Mouse (Mus musculus): Measurements from ENCODE around the gene Slc35b4.

The Slc35b4 gene

DNA sequence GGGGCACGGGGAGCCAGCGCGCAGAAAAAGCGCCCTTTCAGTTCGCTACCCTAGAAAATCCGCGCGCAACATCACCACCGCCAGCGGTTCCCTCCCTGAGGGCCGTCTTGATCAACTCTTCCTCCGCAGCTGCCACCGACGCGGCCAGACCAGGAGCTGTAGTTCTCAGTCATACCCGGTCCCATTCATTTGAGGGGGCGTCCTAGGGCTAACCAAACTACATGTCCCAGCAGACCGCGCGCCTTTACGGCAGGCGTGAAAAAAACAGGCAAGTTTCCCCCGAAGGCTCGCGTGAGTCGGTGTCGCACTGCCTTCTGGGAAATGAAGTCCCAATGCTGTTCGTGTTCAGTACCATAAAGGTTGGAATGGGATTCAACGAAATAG, at the start of gene Slc35b4:
Slc35b4 (minus strand) TSS at position 248 of the 384 bp plus-strand sequence.
- in situ Hi-C loops (cut with MboI; ENCODE audit: unreplicated experiment in 2 of 2), result loop anchor here in 1 of 2 experiments (10.0 to 25.0 kb wide), 2 partner anchors 790 to 1112 kb away; partner anchors contain the start of gene Chchd3

DNA sequence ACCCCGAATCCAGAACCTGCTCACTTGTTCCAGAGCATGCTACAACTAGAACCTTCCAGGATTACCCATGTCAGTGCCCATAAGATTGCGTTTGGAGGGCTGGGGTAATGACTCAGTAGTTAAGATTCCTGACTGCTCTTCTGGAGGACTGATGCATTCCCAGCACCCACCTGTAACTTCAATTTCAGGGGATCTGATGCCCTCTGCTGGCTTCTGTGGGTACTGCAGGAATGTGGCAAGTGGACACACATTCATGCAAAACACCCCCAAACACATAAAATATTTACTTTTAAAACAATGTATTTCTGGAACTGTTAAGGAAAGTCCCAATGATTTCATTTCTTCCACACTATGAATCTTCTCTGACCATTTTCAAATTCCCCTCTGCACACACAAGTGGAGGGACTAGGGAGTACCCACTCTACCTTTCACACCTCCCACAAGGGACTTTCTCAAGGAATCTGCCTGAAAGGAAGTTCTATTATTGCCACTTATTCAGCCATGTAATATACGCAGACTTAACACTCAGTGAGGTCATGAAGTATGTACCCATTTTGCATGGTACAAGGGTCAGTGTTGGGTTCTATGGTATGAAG, 48.2 kb upstream of the Slc35b4 start:
- in situ Hi-C loops (cut with MboI; ENCODE audit: unreplicated experiment in 2 of 2), result no loop called here

DNA sequence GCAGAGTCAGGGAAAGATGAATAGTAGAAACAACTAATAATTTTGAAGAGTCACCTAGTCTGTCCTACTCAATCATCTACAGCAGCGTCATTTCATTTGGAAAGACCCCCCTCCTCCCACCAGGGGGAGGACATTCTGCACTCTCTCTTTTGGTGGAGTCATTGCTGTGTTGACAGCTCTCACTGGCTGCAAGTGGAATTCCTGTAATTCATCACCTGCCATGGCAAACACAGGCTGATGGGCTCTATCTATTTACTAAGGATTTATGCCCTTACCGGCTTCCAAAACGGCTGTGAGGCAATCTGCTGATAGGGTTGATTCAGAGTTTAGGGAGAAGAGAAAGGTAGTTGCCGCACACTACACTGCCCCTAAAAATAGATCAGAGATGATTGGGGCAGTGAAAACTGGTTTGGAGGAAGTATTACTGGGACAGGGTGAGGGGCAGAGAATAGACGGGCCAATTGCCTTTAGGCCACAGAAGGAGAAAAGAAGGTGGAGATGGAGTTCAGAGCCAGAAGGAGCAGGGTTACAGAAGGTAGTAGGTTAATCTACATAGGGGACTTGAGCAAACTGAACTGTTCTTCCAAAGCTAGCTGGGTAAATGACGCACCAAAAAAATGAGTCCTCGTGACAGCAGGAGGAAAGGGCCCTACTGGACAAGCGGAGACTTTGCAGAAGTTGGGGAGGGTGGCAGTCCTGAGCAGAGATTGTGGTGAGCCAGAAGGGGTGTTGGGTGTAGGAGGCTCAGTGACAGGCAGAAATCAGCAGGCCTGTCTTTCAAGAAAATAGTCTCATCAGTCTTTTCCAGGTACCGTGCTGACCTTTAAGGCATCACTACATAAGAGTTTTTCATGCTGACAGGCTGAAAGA, 39.8 kb upstream of the Slc35b4 start:
- in situ Hi-C loops (cut with MboI; ENCODE audit: unreplicated experiment in 2 of 2), result loop anchor here (25.0 kb wide), 2 partner anchors 1879 to 1904 kb away; no protein-coding TSS in a partner anchor

DNA sequence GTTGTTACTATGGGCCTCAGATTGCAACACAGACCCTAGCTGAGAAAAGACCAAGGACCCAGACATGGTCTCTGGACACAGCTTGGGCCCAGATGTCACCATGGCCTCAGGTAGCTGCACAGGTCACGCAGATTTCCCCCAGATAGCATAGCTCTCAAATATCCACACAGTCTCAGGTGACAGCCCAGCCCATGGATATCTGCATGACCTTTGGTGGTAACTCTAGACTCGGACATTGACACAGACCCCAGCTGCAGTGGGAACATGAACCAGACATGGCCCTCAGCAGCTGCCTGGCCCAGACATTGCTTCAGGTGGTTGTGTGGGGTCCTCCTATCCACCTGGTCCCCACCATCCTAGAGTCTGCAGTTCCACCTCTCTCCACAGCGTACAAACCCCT, 28.8 kb upstream of the Slc35b4 start:
- in situ Hi-C loops (cut with MboI; ENCODE audit: unreplicated experiment in 2 of 2), result loop anchor here (25.0 kb wide), 2 partner anchors 1868 to 1893 kb away; no protein-coding TSS in a partner anchor

DNA sequence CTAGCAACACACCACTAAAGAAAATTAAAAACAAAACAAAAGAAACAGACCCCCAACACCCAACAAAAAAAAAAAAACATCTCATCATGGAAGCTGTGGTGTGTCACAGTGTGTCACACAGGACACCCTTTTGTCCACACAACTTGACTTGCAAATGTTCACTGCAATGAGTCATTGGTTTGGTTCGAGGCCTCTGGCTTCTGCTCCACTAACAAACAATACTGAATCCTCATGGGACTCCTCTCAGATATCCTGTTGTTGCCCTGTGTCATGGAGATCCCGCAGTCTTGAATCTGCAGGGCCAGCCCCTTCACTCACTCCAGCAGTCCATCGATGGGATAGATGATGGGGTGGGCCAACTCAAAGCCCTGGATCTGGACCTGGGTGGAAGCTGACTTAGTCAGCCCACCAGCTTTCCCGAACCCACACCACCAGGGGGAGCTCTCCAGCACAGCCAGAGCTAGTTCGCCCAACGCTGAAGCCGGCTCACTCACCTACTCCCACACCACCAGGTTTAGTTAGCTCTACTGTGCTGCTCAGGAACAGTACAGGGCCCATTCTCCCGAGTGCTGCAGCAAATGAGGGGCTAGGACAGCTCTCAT, 28.2 kb upstream of the Slc35b4 start:
- in situ Hi-C loops (cut with MboI; ENCODE audit: unreplicated experiment in 2 of 2), result loop anchor here (25.0 kb wide), 2 partner anchors 1868 to 1893 kb away; no protein-coding TSS in a partner anchor

DNA sequence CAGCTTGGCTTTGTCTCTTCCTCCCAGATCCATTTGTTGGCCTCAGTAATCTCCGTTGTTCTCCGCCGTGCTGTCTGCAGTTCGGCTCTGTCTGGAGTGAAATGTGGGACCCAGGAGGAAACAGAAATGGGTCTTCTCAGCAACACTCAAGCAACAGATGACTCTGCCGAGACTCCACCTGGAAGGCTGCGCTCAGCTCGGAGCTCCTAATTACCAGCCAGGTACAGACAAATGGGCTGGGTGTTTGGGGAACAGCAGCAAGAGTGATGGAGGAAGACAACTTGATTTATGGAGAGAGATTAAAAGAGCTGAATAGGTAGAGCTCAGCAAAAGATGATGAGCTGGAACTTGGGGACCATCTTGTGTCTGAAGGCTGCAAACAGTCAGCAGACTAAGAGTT, 26.6 kb upstream of the Slc35b4 start:
- in situ Hi-C loops (cut with MboI; ENCODE audit: unreplicated experiment in 2 of 2), result loop anchor here (25.0 kb wide), 2 partner anchors 1866 to 1891 kb away; no protein-coding TSS in a partner anchor

DNA sequence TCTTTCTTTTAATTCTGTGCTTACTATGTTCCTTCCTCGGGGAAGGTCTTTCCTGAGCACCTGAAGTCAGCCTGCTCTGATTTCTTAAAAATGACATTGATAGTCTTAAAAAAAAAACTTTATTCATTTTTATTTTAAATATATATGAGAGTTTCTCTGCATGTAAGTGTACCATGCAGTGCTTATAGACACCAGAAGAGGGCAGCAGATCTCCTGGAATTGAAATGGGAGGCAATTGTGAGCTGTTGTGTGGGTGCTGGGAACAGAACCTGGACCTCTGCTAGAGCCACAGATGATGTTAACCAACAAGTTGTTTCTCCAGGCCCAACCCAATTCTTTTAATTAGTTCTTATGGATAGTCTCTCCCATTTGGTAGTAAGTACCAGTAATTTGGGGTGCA, 18.1 kb upstream of the Slc35b4 start:
- in situ Hi-C loops (cut with MboI; ENCODE audit: unreplicated experiment in 2 of 2), result loop anchor here in 1 of 2 experiments (10.0 to 25.0 kb wide), 2 partner anchors 120 to 808 kb away; no protein-coding TSS in a partner anchor

DNA sequence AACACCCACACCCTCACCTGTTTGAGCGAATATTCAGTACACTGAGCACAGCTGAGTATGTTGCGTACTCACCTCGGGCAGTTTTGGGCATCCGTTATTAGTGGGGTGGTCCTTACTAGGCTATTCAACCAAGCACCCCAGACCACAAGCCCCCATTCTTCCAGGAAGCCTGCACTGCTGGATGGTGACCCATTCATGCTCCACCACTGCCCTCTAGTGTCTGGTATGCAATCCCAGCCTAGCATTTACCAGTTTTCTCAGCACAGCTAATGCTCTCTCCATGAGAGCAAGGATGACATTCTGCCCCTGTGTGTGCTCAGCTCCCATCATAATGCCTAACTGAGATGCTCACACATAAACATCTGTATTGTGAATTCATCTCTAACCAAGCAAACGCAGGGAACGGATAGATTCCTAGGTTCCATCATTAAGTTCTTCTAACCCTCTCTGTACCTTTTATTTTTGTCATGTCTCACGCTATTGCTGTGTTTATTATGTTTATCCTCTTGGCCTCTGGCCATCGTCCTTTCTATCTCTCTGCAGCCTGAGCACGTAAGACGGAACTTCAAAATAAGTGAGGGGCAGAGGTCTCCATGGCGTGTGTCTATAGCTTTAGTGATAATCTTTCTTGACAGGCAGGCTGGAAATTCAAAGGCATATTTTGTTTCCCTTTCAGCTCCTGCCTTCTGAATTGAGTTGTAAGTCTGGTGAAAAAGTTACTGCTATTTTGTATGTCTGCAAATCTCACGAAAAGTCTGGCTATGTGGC, 17.0 kb upstream of the Slc35b4 start:
- in situ Hi-C loops (cut with MboI; ENCODE audit: unreplicated experiment in 2 of 2), result loop anchor here in 1 of 2 experiments (10.0 to 25.0 kb wide), 2 partner anchors 119 to 807 kb away; no protein-coding TSS in a partner anchor

DNA sequence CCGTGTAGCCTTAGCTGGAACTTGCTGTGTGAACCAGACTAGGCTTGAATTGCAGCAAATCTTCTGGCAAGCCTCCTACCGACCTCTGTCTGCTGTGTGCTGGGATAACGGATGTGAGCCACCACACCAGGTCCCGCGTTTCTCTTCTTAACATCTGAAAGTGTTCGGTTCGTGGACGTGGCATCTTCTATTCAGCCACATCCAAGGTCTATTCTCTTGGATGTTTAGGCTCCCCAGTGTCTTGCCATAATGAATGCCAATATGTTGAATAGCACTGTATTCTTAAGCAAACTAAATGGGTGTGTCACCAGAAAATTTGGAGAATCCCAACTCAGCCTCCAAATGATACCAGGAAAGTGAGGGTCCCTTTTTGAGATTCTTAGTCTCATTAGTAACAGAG, 14.5 kb upstream of the Slc35b4 start:
- in situ Hi-C loops (cut with MboI; ENCODE audit: unreplicated experiment in 2 of 2), result loop anchor here in 1 of 2 experiments (10.0 to 25.0 kb wide), 2 partner anchors 117 to 804 kb away; no protein-coding TSS in a partner anchor

DNA sequence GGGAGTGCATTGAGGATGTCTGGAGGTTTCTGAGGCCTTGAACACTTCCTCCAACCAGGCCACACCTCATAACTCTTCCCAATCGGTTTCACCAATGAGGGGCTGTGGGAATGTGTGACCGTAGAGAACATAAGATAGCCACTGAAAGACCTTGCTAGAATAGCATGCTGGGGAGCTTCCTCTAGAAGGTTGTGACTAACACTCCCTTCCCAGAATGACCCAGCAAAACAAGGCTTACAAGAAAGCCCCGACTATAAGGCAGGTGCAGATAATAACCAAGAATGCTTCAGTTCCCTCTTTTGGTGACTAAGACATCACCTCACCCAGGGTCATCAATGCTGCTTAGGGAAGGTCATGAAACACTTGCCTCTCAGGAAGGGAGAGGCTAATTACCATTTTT, 12.6 kb upstream of the Slc35b4 start:
- in situ Hi-C loops (cut with MboI; ENCODE audit: unreplicated experiment in 2 of 2), result loop anchor here in 1 of 2 experiments (10.0 to 25.0 kb wide), 2 partner anchors 255 to 802 kb away; no protein-coding TSS in a partner anchor

DNA sequence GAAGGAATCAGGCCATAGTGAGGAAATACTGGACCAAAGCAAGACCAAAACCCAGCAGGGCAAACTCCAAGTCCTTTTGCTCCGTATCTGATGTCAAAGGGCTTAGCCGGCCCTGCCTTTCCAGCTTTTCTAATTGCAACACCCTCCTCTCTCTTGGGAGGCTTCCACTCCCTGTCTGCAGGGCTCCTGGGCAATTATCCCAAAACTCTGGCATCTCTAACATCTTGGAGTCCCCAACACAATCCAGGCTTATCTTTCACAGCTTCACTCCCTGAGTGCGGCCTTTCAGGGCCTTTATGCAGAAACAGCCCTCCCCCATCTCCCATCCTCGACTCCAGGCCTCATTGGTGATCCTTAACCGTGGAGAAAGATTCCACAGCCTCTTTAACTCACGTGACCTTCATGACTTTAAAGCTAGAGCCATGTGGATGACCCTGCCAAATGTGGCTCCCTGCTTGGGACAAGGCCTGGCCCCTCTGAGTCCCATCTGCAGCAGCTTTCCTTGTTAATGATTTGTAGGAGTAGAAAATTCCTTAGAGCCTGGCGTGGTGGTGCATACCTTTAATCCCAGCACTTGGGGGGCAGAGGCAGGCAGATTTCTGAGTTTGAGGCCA, 11.2 kb upstream of the Slc35b4 start:
- in situ Hi-C loops (cut with MboI; ENCODE audit: unreplicated experiment in 2 of 2), result loop anchor here in 1 of 2 experiments (10.0 to 25.0 kb wide), 2 partner anchors 253 to 801 kb away; no protein-coding TSS in a partner anchor

DNA sequence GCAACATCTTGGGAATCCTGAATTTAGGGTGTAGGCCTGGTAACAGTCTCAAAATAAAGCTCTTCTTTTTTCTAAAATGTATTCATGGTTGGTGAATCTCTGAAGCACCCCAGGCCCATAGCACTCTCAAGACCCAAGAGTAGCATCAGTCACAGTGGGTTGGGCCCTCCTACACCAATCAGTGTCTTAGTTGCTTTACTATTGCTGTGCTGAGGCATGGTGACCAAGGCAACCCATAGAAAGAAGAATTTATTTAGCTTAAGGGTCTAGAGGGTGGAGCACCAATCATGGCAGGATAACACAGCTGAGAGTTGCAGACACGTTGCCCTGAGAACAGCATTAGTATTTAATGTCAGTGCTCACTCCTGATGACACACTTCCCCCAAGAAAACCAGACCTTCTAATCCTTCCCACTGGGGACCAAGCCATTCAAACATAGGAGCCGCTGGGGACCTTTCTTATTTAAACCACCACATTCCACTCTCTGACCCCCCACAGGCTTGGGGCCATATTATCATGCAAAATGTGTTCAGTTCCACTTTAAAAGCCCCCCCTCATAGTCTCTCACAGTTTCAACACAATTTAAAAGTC, 10.5 kb upstream of the Slc35b4 start:
- in situ Hi-C loops (cut with MboI; ENCODE audit: unreplicated experiment in 2 of 2), result loop anchor here in 1 of 2 experiments (10.0 to 25.0 kb wide), 2 partner anchors 253 to 800 kb away; no protein-coding TSS in a partner anchor

DNA sequence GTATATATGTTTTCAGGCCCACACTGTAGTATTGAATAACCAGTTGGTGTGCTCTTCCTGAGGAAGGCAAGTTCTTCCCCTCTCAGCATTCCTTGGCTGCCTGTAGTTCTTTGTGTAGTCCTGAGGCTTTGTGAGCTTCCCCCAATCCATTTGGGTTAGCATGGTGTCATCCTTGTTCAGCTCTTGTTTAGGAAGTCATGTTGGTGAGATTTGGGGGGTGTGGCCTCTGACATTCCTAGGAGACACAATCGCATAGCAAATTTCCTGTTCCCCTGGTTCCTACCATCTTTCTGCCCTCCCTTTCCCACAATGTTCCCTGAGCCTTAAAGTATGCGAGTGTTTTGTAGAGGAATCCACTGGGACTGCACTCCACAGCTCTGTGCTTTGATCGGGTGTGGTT, 6.4 kb upstream of the Slc35b4 start:
- in situ Hi-C loops (cut with MboI; ENCODE audit: unreplicated experiment in 2 of 2), result loop anchor here in 1 of 2 experiments (10.0 to 25.0 kb wide), 2 partner anchors 249 to 796 kb away; no protein-coding TSS in a partner anchor

DNA sequence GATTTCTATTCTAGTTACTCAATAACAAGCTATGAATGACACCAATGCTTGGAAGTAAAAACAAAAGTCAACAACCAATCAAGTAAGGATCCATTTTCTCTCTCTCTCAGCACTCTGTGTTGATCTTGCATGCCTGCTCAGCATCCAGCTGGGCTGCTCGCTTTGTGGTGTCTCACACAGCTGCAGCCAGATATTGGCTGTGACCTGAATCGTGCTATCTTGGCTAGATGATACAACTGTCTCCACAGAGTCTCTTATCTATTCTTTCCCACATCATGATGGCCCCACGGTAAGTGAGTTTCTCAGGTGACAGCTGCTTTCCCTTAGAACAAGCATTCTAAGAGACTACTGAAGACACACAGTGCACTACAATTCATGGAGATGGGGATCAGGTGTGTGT, 5.0 kb upstream of the Slc35b4 start:
- in situ Hi-C loops (cut with MboI; ENCODE audit: unreplicated experiment in 2 of 2), result loop anchor here in 1 of 2 experiments (10.0 to 25.0 kb wide), 2 partner anchors 247 to 795 kb away; no protein-coding TSS in a partner anchor

DNA sequence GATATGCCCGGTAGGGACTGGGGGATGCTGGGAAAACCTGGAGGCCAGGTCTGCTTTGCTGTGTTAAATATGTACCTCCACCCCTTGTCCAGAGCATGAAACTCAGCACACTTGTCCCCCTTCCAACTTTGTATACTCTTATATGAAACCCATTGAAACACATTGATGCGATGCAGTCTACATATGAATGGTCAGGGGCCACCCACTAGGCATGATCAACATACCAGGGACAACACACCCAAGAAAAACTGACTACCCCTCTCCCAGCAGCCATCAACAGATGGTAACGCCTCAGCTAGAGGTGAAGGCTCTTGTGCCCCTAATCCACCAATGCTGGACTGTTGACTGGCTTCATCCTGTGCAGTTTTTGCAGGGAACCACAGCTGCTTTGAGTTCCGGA, 3.0 kb upstream of the Slc35b4 start:
- in situ Hi-C loops (cut with MboI; ENCODE audit: unreplicated experiment in 2 of 2), result loop anchor here in 1 of 2 experiments (10.0 to 25.0 kb wide), 3 partner anchors 245 to 1115 kb away; partner anchors contain the start of gene Chchd3

DNA sequence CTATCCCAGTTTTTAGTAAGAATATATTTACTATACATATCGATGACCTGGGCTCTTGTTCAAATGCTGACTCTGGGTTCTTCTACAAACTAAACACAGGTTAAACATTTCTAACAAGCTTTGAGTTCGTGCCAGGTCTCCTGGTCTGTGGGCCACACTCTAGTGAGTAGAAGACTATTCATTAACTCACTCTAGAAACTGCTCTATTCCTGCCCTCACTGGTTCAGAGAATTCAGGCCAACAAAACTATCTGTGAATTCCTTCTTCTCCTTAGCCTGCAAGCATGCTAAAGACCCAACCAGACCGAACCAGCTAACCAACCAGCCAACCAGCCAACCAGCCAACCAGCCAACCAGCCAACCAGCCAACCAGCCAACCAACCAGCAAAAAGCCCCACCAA, 2.1 kb upstream of the Slc35b4 start:
- in situ Hi-C loops (cut with MboI; ENCODE audit: unreplicated experiment in 2 of 2), result loop anchor here in 1 of 2 experiments (10.0 to 25.0 kb wide), 2 partner anchors 792 to 1114 kb away; partner anchors contain the start of gene Chchd3

DNA sequence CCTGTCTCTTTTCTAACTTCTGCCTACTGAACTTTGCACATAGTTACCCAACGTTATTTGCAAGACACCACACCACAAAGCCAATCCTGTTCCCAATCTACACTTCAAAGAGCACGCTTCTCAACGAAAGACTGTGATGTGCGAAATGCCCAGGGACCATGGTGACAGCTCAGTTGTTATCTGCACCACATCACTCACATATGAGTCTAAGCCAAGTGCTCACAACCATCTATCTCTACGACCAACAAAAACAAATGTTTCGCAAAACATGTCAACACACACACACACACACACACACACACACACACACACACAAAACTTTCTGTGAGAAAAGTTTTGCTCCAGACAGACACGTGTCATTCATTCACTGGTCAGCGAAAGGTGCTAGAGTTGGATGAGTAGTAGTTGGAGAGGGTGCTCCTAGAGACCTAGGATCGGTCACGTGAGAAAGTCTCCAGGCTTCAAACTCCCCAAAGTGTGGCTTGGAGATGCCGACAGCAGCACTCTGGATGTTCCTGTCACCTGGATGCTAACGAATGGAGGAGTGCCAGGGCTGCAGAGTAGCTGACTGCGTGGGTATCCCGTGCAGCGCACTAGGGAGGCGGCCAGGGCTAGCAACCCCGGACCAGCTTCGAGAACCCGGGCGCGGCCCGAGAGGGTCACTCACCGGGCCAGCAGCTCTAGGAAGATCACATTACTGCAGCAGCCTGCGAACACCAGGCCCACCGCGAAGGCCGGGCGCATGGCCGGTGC, 624 bp downstream of the Slc35b4 start:
- in situ Hi-C loops (cut with MboI; ENCODE audit: unreplicated experiment in 2 of 2), result loop anchor here in 1 of 2 experiments (10.0 to 25.0 kb wide), 2 partner anchors 789 to 1111 kb away; partner anchors contain the start of gene Chchd3

DNA sequence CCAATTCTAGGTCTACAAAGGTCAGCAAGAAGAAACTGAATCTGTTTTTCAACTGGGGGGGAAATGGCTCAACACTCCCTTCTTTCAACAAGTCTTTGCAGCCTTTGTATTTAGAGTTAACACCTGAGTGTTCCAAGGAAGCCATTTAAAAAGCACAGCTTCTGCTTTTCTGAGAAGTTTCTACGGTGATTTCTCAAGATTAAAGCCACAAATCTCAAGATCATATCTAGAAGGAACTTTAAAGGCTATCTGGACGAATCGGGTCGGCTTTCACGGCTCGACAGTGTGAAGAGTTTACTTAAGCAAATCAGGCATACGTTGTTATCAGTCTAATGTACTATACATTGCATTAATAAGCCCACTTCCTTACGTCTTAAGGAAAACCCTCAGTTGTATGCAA, 2.2 kb downstream of the Slc35b4 start:
- in situ Hi-C loops (cut with MboI; ENCODE audit: unreplicated experiment in 2 of 2), result loop anchor here (10.0 to 25.0 kb wide), 4 partner anchors 713 to 1112 kb away; partner anchors contain the start of genes Chchd3 (in 2 of the 2) and Cyren (in 1 of the 2)
